Mouse (Mus musculus) kidney, adult 18-20 months (tissue): Measurements from ENCODE around the gene Eme1.

Experiments
- DNase-seq: peaks from one replicate; pipeline ENCODE4 v3.0.0; 2021

Gene Eme1

DNA sequence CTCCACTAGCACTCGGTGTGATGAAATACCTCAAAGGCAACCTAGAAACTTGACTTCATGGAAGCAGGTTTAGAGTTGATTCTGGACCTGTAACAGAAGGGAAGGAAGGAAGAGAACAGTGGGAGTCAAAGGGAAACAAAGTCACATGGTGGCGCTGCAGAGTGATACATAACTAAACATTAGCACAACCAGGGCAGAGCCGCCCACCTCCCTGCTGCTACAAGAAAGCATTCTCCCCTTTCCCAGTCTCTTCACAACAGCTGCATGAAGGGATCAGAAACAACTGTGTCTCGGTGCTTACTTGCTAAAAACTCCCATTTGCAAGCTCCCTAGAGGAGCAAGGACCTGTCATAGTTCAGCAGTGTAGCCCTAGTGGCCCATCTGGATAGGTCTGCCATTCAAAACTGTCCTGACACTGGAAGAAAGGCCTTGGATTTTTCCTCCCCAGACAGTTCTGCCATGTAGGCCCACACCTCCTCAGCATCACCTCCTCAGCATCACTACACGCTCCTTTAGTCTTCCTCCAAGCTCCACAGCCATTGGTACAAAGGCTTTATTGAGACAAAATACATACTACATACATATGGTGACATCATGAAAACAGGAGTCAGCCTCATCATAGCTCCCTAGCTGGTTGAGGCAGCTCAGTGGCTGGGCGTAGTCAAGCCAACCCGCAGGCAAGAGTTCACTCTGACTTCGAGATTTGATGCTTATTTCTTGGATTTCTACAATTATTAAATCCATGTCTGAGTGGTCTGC is 9.1 kb downstream of the Eme1 start:
- DNase-seq, result no peak

- DNase-seq, result peak; percentile 61
Observed at GRCm38 (mm10) chr11:94634431-94634830, 19.3 kb downstream of the Eme1 start.

DNA sequence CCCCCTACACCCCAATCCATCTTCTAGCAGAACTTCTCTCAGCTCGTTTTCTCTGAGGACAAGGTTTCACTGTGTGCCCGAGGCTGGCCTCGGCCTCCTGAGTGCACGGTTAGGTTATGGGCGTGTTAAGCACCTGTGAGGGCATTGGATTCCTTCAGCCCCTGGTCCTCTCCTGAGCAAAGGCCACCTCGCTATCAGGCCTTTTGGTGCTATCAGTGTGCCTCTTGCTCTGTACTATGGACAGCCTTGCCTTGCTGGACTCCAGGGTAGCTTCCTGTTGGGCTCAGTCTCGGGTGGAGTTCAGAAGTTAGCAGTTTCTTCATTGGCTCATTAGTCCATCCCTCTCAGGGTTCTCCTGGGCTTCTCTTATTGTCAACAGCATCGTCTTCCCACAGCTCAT is 20.8 kb downstream of the Eme1 start:
- no peak for DNase-seq

DNA sequence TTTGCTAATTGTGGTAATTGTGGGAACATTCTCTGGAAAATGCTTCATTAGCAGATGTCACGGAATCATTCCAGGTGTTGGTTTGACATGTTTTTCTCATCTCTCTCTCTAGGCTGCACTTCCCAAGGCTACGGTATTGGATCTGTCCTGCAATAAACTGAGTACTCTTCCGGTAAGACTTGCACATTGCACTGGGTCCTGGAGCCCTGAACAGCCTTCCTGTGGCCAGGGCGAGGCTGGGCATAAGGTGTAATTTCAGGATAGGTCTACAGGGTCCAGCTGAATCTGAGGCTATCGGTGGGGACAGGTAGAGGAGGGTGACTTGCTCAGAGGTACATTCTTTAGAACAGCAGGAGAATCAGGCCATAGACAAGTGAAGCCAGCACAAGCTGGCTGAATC is 21.8 kb downstream of the Eme1 start:
- no peak for DNase-seq

DNA sequence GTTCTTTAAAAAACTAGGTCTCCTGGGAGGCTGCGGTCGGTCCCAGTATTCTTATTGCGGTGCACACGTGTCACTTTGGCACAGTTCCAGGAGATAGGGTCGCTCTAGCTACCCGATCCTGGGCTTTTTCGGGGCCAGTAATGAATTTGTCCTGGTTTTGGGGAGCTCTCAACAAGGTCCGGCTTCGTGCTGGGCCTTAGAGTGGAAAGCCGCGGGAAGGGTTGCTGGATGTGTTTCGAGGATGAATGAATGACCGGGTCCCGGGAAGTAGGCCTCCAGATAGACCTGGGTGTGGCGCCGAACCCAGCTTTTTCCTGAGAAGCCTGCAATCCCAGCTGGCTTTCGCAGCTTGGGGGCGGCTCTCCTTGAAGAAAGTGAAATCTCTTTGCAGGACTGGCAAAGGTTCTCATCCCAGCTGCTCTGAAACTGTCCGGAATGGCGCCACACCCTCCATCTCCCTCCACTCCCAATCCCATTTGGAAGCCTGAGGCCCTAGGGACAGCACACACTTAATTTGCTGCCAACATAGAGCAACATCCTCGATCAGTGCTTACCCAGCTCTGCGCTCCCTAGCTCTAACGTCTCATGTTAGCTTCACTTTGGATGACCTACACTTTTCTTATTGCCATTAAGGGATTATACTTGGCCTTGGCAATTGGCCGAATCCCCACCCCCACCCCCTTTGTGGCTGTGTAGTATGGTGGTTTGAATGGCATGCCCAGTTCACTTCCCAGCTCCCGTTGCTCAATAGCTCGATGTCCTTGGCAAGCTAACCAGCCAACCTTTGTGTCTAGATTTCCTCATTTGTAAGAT is 23.4 kb downstream of the Eme1 start:
- peak; percentile 46 for DNase-seq

GRCm38 (mm10) chr11:94629884-94630198 is 23.9 kb downstream of the Eme1 start:
- DNase-seq, result no peak

GRCm38 (mm10) chr11:94629199-94629883 is 24.4 kb downstream of the Eme1 start, which contains the start of gene Lrrc59:
Lrrc59 (plus strand) TSS chr11:94629767.
- DNase-seq, result peak; percentile 95

DNA sequence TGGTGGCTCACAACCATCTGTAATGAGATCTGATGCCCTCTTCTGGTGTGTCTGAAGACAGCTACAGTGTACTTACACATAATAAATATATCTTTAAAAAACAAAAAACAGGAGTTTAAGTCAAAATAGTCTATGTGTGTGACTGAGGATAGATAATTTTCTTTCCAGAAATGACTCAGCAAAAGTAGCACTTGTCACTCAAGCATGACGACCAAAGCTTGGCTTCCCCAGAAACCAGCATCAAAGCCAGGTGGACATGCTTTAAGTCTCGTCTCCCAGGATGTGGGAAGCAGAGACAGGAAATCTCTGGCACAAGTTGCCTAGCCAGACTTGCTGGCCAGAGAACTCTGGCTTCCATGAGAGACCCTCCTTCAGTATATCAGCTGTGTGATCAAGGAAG is 31.6 kb downstream of the Eme1 start:
- no peak for DNase-seq

DNA sequence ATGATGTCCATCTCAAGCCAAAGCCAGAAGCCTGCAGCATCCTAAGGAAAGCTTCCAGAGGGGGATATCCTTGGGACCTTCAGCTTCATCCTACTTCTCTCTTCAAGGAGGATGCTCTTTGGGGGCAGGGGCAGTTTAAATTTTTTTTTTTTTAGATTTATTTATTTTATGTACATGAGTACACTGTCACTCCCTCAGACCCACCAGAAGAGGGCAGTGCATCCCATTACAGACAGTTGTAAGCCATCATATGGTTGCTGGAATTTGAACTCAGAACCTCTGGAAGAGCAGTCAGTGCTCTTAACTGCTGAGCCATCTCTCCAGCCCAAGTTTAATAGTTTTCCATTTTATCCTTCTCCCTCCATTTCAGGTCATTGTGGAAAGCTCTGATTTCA is 32.3 kb downstream of the Eme1 start:
- DNase-seq, result no peak

DNA sequence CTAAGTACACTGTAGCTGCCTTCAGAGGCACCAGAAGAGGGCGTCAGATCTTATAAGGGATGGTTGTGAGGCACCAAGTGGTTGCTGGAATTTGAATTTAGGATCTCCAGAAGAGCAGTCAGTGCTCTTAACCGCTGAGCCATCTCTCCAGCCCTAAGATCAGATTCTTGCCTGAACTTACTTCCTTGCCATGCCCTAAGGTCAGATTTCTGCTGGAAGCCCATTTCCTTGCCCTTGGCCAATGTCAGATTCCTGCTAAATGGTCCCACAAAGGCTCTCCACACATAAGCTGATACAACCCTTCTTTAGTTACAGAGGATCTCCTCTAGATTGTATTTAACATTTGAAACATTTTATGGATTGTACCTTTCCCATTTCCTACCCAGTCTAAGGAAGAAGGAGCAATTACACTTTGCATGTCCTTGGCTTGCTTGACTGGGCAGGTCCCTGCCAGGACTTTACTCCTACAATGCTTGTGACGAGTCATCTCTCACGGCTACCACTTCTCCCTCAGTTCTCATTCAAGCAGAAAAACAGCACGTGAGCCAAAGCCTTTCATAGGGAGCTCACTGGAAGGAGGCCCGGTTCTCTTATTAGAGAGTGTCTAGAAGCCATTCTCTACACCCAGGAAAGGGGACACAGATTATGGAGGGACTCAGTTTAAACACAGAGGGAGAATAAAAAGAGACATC is 32.9 kb downstream of the Eme1 start:
- DNase-seq, result no peak

- no peak for DNase-seq
Observed at GRCm38 (mm10) chr11:94617646-94618045, 36.1 kb downstream of the Eme1 start.

DNA sequence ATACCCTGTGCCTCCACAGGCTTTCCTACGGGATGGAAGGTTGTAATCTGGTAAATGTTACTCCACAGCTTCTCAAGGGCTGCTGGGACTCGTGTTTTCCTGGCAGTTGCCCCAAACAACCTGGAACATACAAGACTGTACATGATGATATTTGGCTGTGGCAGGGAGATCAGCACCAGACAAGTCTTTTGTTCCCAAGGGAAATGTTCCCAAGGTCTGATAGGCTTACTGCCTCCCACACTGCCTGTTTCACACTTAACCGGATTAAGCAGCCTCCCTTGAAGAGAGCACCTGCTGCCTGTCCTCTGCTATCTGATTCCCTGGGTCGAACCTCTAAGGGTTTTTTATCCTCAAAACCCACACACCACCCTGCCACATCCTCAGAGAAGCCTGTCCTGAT is 38.3 kb downstream of the Eme1 start:
- no peak for DNase-seq

- no peak for DNase-seq
Observed at GRCm38 (mm10) chr11:94614603-94615002, 39.2 kb downstream of the Eme1 start.

GRCm38 (mm10) chr11:94610744-94611740 is 42.7 kb downstream of the Eme1 start:
- no peak for DNase-seq

- DNase-seq, result no peak
Observed at GRCm38 (mm10) chr11:94602356-94602955, 51.3 kb downstream of the Eme1 start.

GRCm38 (mm10) chr11:94601321-94602281 is 52.2 kb downstream of the Eme1 start, which contains the start of gene Acsf2:
Acsf2 (minus strand) TSS chr11:94601871.
- DNase-seq, result peak; percentile 82

DNA sequence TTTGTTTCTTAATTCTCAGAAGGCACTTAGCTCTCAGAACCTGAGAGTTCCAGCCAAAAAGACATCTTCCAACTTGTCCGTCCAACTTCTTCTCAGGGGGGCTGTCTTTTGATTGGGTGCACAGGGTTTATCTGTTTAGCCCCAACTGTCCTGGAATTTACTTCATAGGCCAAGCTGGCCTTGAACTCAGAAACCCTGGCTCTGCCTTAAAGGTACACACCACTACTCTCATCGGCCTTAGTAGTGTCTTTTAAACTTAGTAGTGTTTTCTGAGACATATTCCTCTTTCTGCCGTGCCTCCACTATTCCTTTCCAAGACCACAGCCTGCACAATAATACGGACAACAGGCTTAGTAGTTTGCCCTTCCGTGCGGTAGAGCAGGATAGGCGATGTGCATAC is 53.3 kb downstream of the Eme1 start:
- no peak for DNase-seq

- DNase-seq, result no peak
Observed at GRCm38 (mm10) chr11:94598437-94599120, 55.2 kb downstream of the Eme1 start.

- DNase-seq, result peak; percentile 84
Observed at GRCm38 (mm10) chr11:94597319-94597718, 56.4 kb downstream of the Eme1 start.
